Mouse (Mus musculus) forelimb bud, embryonic 11.5 days (tissue): Measurements from ENCODE around the gene Ror1.

Source experiments
- DNase-seq: peaks from one replicate; pipeline ENCODE4 v3.0.0-alpha.2; 2012; ENCODE audit warnings: low read depth, low spot score

Ror1 gene

GRCm38 (mm10) chr4:100386272-100386988 lies 290.8 kb downstream of the Ror1 start:
- DNase-seq: no peak

GRCm38 (mm10) chr4:100390436-100390835 lies 294.8 kb downstream of the Ror1 start:
- DNase-seq: no peak

GRCm38 (mm10) chr4:100391021-100391420 lies 295.4 kb downstream of the Ror1 start:
- DNase-seq: no peak

- DNase-seq: peak; percentile 53
Observed at GRCm38 (mm10) chr4:100393374-100394061, 297.9 kb downstream of the Ror1 start.

GRCm38 (mm10) chr4:100395407-100395806 lies 299.8 kb downstream of the Ror1 start:
- no peak for DNase-seq

GRCm38 (mm10) chr4:100398079-100398478 lies 302.5 kb downstream of the Ror1 start:
- no peak for DNase-seq

- no peak for DNase-seq
Observed at GRCm38 (mm10) chr4:100401078-100401477, 305.5 kb downstream of the Ror1 start.

GRCm38 (mm10) chr4:100401581-100402470 lies 306.2 kb downstream of the Ror1 start:
- DNase-seq: no peak

GRCm38 (mm10) chr4:100407261-100407874 lies 311.8 kb downstream of the Ror1 start:
- DNase-seq: peak; percentile 72

GRCm38 (mm10) chr4:100409521-100409920 lies 313.9 kb downstream of the Ror1 start:
- no peak for DNase-seq

- no peak for DNase-seq
Observed at GRCm38 (mm10) chr4:100411841-100412539, 316.4 kb downstream of the Ror1 start.

GRCm38 (mm10) chr4:100422756-100423155 lies 327.2 kb downstream of the Ror1 start:
- DNase-seq: no peak

- no peak for DNase-seq
Observed at GRCm38 (mm10) chr4:100426101-100426500, 330.5 kb downstream of the Ror1 start.

GRCm38 (mm10) chr4:100429371-100429900 lies 333.8 kb downstream of the Ror1 start:
- no peak for DNase-seq

- peak; percentile 71 for DNase-seq
Observed at GRCm38 (mm10) chr4:100435281-100436168, 339.9 kb downstream of the Ror1 start.

GRCm38 (mm10) chr4:100436169-100436547 lies 340.6 kb downstream of the Ror1 start:
- no peak for DNase-seq

GRCm38 (mm10) chr4:100446897-100447296 lies 351.3 kb downstream of the Ror1 start:
- no peak for DNase-seq

GRCm38 (mm10) chr4:100462493-100463120 lies 367.0 kb downstream of the Ror1 start:
- peak; percentile 81 for DNase-seq

GRCm38 (mm10) chr4:100478592-100479321 lies 383.2 kb downstream of the Ror1 start, which contains the start of gene Ube2u:
Gene Ube2u (plus strand): TSS chr4:100478849.
- DNase-seq: peak; percentile 55
